Mouse (Mus musculus) urinary bladder, postnatal 36 days (tissue): ENCODE measurements at regions not wholly inside any gene's neighbourhood (a gene's known extent, or its start where the extent isn't known, plus 50 kb on each side); places are given as distances from the start of the nearest gene placed in this dataset.

ENCODE experiments used
- DNase-seq, 2 experiments: peaks; one replicate each; pipeline ENCODE4 v3.0.0; 2022; ENCODE audit warnings: low spot score in 2 of 2, mixed read lengths in 1 of 2

- no peak for DNase-seq
Measured at GRCm38 (mm10) chr17:82080301-82080700, 342.1 kb upstream of the Slc8a1 start.
